Mouse (Mus musculus) embryonic facial prominence, embryonic 14.5 days (tissue): ENCODE data around the gene Tdrd1. TPM values are rescaled to one million over a fixed set of nuclear protein-coding genes. Genes with fewer than 3 reads are reported as not detected.

ENCODE experiments used
- ATAC-seq: fragments of 200-750 bp; cut with Nextera tagmentation; 2 replicates; pipeline ENCODE4 v1.8.0; 2017; ENCODE audit warnings: low read depth, moderate number of reproducible peaks, moderate TSS enrichment
- DNase-seq: peaks from one replicate; pipeline ENCODE4 v3.0.0-alpha.2; 2015; ENCODE audit warnings: low spot score
- H3K27ac ChIP-seq: fragments of 300-500 bp; sonication (generic); replicated peaks from 2 replicates; pipeline ENCODE4 v1.5.1; 2014; ENCODE audit warnings: low read depth, mild to moderate bottlenecking, low read length, moderate library complexity
- H3K27me3 ChIP-seq: fragments of 300-500 bp; sonication (generic); replicated peaks from 2 replicates; pipeline ENCODE4 v1.6.1; 2014; ENCODE audit warnings: low read length; ENCODE audit not compliant: control insufficient read depth, insufficient read depth
- H3K36me3 ChIP-seq: fragments of 300-500 bp; sonication (generic); 2 replicates; pipeline ENCODE4 v1.6.1; 2014; ENCODE audit warnings: low read length, mixed read lengths; ENCODE audit not compliant: control insufficient read depth, insufficient read depth
- H3K4me1 ChIP-seq: fragments of 300-500 bp; sonication (generic); 2 replicates; pipeline ENCODE4 v1.6.1; 2014; ENCODE audit warnings: antibody characterized with exemption, low read length; ENCODE audit not compliant: control insufficient read depth, insufficient read depth
- H3K4me2 ChIP-seq: fragments of 300-500 bp; sonication (generic); 2 replicates; pipeline ENCODE4 v1.6.1; 2014; ENCODE audit warnings: low read depth, mild to moderate bottlenecking, low read length, moderate library complexity, mixed read lengths
- H3K4me3 ChIP-seq: fragments of 300-500 bp; sonication (generic); 2 replicates; pipeline ENCODE4 v1.5.1; 2014; ENCODE audit warnings: low read depth, mild to moderate bottlenecking, low read length
- H3K9ac ChIP-seq: fragments of 300-500 bp; sonication (generic); 2 replicates; pipeline ENCODE4 v1.6.1; 2014; ENCODE audit warnings: low read depth, mild to moderate bottlenecking, low read length, moderate library complexity, mixed read lengths
- H3K9me3 ChIP-seq: fragments of 300-500 bp; sonication (generic); 2 replicates; pipeline ENCODE4 v1.6.1; 2016; ENCODE audit warnings: low read length; ENCODE audit not compliant: control insufficient read depth
- WGBS: fragments of 180-500 bp; shearing (Covaris S2); extraction: QIAGEN DNeasy Blood & Tissue Kit; methylation state at CpG from one replicate; pipeline ENCODE4 v1.1.7; 2014; 5-methylcytosine and 5-hydroxymethylcytosine counted together
- polyA plus RNA-seq: library from polyadenylated mRNA; unstranded; fragments of >200 nt; fragmentation: Nextera tagmentation; extraction: Ambion mirVana; gene quantifications from 2 replicates; pipeline ENCODE4 v1.2.1, GENCODE M21; 2014

The Tdrd1 gene
- polyA plus RNA-seq, 1 experiment from 2014 or later = 1.6 TPM

DNA sequence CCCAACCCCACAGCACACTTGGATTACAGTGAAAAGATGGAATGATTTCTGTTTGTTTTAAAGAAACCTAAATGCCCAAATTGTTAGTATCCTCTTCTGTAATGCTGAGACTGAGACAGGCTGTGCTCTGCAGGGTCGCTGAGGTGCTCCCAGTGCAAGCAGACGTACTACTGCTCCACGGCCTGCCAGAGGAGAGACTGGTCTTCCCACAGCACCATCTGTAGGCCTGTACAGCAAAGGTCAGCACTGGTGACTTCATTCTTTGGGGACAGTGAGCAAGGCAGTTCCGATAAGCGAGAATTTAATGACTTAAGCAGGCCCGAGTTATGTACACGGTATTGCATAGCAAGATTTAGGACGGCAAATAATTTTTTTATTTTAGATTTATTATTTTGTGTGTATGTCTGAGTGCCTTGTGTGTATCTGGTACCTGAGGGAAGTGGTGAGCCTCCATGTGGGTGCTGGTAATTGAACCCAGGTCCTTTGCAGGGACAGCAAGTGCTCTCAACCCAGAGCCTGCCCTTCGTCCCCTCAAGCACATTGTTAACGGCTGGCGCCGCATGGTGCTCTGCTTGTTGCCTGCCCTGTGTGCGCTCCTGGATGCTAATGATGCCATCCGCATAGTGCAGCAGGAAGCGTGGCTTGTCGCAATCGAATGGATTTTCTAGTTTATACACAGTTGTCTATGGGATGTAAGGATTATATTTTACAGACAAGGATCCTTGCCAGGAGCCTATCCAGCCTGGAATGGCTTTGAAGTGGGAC lies 13.1 kb downstream of the Tdrd1 start:
- peaks cover 3% of the 10 kb centered on the region; the same call in 1 of the 2 replicates for H3K4me1 ChIP-seq
- H3K27ac ChIP-seq = no peak overlapping the region
- 57% methylated on average over 17 of the region's 17 CpGs for WGBS
- ATAC-seq (no peak), DNase-seq (no peak)
- no peak overlapping the region for H3K9ac ChIP-seq
- H3K27me3 ChIP-seq = no peaks in the 10 kb centered on the region
- H3K4me2 ChIP-seq = no peak overlapping the region
- no peaks in the 10 kb centered on the region for H3K36me3 ChIP-seq
- no peaks in the 10 kb centered on the region for H3K9me3 ChIP-seq
- H3K4me3 ChIP-seq = no peak overlapping the region

DNA sequence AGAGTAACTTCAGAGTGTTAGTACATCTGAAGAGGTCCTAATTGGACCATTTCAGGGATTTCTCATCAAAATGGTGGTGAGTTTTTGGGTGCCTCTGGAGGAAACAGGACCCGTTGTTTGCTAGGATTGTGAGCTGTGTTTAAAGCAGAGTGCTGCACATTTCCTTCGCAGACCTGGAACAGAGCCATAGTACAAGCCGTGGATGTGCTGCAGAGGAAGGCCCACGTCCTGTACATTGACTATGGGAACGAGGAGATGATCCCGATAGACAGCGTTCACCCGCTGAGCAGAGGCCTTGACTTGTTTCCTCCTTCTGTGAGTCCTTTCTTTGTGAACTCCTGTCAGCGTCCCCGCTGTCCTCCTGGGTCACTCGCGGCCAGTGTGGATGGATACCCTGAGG lies 17.0 kb downstream of the Tdrd1 start:
- no peak overlapping the region for H3K9ac ChIP-seq
- no peaks in the 10 kb centered on the region for H3K36me3 ChIP-seq
- ATAC-seq (no peak), DNase-seq (no peak)
- WGBS = 64% methylated on average over 12 of the region's 12 CpGs
- no peaks in the 10 kb centered on the region for H3K27me3 ChIP-seq
- no peaks in the 10 kb centered on the region for H3K9me3 ChIP-seq
- H3K4me3 ChIP-seq = no peak overlapping the region
- peaks cover 3% of the 10 kb centered on the region; the same call in 1 of the 2 replicates for H3K4me1 ChIP-seq
- no peak overlapping the region for H3K4me2 ChIP-seq
- no peak overlapping the region for H3K27ac ChIP-seq

DNA sequence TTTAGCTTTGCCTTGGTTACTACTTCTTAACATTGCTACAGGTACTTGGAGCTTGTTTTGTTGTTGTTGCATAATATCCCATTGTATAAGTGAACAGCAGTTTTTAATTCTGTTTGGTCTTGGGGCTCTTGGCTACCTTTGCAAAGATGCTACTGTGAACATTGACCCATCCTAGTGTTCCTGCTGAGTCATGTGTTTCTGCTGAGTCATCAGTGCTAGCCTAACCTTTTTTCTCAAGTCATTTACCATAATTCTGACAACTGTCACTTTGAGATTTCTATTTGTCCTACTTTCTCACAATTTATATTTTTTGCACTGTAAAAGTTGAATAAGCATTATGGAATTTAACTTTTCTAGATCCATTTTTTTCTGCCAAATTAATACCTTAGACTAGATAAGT lies 26.6 kb downstream of the Tdrd1 start:
- no peak for DNase-seq
- H3K36me3 ChIP-seq = no peaks in the 10 kb centered on the region
- no peak overlapping the region for H3K27ac ChIP-seq
- no peak overlapping the region for H3K4me3 ChIP-seq
- H3K4me1 ChIP-seq = no peaks in the 10 kb centered on the region
- H3K9me3 ChIP-seq = no peaks in the 10 kb centered on the region
- no peak overlapping the region for H3K9ac ChIP-seq
- H3K4me2 ChIP-seq = no peak overlapping the region
- H3K27me3 ChIP-seq = no peaks in the 10 kb centered on the region
- ATAC-seq = no peak

DNA sequence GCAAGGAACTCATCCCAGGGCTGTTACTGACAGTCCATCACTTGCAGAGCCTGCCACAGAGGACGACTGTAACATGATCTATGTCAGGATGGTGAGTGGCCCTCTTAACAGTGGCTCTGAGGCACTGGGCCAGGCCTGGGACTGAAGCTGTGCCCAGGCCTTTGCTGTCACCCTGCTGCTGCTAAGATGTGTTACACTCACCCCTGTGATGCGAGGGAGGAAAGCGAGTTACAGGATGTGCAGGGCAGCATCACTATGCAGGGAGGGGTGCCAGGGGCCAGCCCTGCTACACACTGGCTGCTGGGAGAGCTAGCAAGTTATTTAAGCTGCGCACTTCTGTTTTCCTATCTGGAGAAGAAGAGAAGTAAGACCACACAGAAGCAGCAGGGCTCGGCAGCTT lies 30.4 kb downstream of the Tdrd1 start:
- H3K9ac ChIP-seq = no peak overlapping the region
- H3K4me3 ChIP-seq = no peak overlapping the region
- H3K27me3 ChIP-seq = no peaks in the 10 kb centered on the region
- no peak overlapping the region for H3K27ac ChIP-seq
- no peak for ATAC-seq
- DNase-seq = no peak
- H3K4me2 ChIP-seq = no peak overlapping the region
- 0 out of 2 replicates have a peak, but pooled peaks cover 6% of the 10 kb centered on the region for H3K4me1 ChIP-seq
- 28% methylated on average over 5 of the region's 5 CpGs for WGBS
- H3K36me3 ChIP-seq = no peaks in the 10 kb centered on the region
- no peaks in the 10 kb centered on the region for H3K9me3 ChIP-seq

DNA sequence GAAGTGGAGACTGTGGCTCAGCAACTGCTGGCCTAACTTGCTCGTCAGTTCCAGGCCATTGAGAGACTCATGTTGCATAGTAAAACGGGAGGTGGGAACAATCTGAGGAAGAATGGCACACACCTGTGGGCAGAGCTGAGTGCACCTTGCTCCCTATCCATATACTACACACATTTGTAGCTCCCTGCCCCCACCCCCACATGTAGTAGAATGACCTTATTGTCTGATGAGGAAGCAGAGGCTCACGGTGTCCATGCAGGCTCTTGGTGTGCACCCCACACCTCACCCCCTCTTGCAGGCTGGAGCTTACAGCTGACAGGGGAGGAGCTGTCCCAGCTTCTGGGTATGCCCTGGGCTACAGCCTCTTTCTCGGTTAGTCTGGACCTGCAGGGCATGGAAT lies 41.7 kb downstream of the Tdrd1 start:
- Histone ChIP-seq H3K9me3 (no peaks in the 10 kb centered on the region), H3K9ac (no peak overlapping the region), H3K4me3 (no peak overlapping the region), H3K4me1 (no peaks in the 10 kb centered on the region), H3K27me3 (peaks cover 6% of the 10 kb centered on the region), H3K36me3 (no peaks in the 10 kb centered on the region), H3K4me2 (no peak overlapping the region), H3K27ac (no peak overlapping the region)
- 57% methylated on average over 4 of the region's 4 CpGs for WGBS
- DNase-seq = no peak
- no peak for ATAC-seq

DNA sequence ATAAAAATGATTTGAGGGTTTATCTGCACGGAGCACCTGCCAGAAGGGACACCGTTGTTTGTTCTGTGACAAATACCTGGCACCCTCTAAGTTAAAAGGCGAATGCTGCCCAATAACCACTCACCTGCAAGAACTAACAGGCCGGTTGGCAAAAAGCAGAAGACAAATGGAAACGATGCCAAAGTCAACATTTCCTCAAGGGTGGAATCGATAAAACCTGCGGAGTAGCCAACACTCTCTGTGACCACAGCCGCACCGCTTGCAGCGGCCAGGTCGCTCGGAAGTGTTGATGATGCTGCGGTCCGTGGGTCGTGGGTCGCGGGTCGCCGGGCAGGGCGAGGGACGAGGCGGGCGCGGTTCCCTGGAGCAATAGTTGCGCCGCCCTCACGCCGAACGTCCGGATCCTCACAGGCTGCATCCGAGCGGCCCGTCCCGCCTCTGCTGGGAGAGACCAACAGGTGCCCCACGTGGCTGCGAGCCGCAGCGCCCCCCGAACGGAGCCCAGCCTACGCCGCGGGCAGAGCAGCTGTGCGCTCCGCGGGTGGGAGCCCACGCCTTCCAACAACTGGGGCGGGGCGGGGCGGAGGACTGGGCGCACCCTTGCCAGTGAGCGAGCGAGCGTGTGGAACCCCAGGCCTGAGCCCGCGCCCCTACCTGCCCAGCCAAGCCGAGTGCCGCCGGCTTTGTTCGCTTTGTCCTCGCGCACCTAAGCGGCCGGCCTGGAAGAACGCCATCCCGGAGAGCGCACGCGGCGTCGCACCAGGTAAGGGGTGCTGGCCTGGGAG lies 48.0 kb downstream of the Tdrd1 start, which contains the start of gene Vwa2:
TSS of gene Vwa2 (plus strand) at position 434 of the 785 bp plus-strand sequence.
- H3K9ac ChIP-seq = peak within 1 kb of the TSS; percentile 60

DNA sequence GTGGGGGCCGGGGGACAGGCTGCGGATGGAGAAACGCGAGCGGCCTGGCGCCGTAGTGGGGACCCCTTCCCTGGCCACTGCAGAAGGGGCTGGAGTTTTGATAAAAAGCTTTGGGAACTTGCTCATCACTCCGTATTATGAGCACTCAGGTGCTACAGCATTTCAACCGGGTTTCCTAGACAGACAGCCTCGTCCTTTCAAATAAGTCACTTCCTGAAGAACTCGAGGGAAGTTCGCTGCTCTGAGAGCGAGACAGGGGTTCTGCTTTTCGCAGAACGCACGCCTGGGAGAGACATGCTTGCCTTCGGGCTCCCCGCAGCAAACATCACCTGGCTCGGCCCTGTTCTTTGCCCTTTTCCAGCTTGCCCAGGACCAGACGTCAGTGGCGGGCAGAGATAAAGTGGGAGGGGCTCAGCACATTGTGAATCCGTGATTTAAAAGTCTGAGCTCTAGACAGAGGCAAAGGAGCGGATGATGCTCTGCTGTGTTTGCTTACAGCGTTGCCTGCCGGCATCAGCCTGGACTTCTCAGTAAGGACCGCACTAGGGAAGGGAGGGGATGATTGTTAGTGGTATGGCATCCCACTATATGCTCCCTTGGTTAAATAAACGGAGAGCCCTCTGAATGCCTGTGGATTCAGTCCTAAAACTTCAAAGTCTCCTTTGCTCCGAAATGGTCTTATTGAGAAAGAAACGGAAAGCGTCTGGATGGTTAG lies 48.7 kb downstream of the Tdrd1 start:
- Histone ChIP-seq H3K4me1 (peaks cover 26% of the 10 kb centered on the region), H3K9me3 (no peaks in the 10 kb centered on the region), H3K4me3 (peak overlapping the region; percentile 49), H3K27ac (no peak overlapping the region), H3K27me3 (peaks cover 44% of the 10 kb centered on the region), H3K4me2 (peak overlapping the region; percentile 97), H3K9ac (peak overlapping the region; percentile 60), H3K36me3 (no peaks in the 10 kb centered on the region)
- ATAC-seq (no peak), DNase-seq (no peak)
- 9% methylated on average over 30 of the region's 30 CpGs for WGBS

More for the DNA sequence above, 48.0 kb downstream of the Tdrd1 start, which contains the start of gene Vwa2:
- peak; percentile 83 for ATAC-seq
- no peaks in the 10 kb centered on the region for H3K9me3 ChIP-seq
- peak within 1 kb of the TSS; percentile 97 for H3K4me2 ChIP-seq
- H3K27ac ChIP-seq = no peak within 1 kb of the TSS
- peak within 1 kb of the TSS; percentile 49 for H3K4me3 ChIP-seq
- peaks cover 44% of the 10 kb centered on the region for H3K27me3 ChIP-seq
- 5% methylated on average over 28 of the region's 71 CpGs for WGBS
- DNase-seq = peak; percentile 67
- H3K36me3 ChIP-seq = no peaks in the 10 kb centered on the region
- peaks cover 26% of the 10 kb centered on the region for H3K4me1 ChIP-seq

DNA sequence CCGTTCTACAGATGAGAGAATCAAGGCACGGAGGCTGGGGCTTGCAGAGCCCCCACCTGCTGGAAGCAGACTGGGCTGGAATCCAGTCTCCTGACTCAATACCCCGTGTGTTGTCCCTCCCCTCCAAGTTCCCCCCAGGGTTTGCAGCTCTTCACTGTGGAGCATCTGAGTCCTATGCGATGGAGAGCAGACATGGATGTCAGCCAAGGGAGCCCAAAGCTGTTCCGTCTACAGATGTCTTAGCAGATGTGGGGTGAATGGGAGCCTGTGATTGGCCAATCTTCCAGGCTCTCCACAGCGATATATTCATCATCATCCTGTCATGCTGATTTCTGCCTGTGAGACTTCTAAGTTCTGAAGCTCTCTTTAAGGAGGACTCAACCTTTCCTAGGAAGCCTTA lies 51.4 kb downstream of the Tdrd1 start:
- H3K4me3 ChIP-seq = no peak overlapping the region
- H3K36me3 ChIP-seq = no peaks in the 10 kb centered on the region
- H3K27ac ChIP-seq = no peak overlapping the region
- H3K9me3 ChIP-seq = no peaks in the 10 kb centered on the region
- H3K4me2 ChIP-seq = no peak overlapping the region
- H3K27me3 ChIP-seq = peaks cover 39% of the 10 kb centered on the region
- WGBS = 24% methylated on average over 6 of the region's 6 CpGs
- H3K4me1 ChIP-seq = peaks cover 35% of the 10 kb centered on the region
- peak; percentile 53 for ATAC-seq
- H3K9ac ChIP-seq = no peak overlapping the region
- peak; percentile 85 for DNase-seq
